Mouse (Mus musculus): ENCODE data around the gene Rps6ka1.

Gene Rps6ka1

DNA sequence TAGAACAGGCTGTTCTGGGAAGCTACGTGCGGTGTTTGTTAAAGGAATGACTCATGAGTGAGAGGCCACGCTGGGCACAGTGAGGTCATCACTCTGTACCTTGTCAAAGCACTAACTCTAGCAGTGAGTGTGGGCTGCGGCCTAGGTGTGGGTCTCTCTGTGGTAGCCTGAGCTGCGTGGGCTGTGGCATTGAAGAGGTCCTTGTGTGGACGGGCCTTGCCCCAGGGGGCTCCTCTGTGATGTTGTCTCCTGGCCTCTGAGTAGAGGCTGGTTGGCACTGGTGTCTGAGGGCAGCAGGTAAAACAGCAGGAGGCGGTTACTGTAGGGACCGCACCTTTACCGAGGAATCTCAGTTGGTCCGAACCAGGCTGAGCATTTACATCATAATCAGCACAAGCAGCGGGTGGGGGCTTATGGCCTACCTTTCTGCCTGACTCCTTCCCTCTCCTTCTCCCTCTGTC lies 9.9 kb upstream of the Rps6ka1 start:
- DNase-seq (ENCODE audit: low read depth, low spot score) = no peak

DNA sequence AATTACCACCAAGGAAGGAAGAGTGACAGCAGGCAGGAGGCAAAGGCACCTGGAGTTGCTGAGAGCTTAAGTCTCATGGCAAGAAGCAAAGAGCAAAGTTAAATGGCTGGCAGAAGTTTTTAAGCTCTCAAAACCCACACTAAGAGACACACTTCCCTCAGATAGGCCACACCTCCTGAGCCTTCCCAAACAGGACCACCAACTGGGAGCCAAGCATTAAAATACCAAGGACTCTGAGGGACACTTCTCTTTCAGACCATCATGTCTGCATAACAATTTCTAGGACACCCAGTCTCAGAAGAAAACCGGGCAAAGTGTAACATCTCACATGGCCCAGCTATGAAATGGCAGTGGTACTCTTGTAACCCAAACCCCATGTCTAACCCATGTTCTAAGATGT lies 9.4 kb upstream of the Rps6ka1 start:
- DNase-seq (ENCODE audit: low read depth, low spot score) = no peak

DNA sequence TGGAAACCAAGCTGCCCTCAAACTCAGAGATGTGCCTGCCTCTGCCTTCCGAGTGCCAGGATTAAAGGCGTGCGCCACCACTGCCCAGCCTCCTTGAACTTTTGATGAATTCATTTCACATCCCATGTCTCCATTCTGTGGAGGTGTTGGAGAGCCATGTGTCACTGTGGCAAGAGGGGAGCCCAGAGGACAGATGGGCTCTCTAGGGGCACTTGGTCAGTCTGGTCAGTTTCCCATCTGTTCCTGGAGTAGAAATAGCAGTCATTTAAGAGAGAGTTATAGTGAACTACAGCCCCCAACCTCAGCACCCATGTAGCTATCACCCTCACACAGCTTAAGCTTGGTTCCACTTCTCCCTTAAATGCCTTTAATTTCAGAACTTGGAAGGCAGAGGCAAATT lies 8.4 kb upstream of the Rps6ka1 start:
- no peak for DNase-seq (ENCODE audit: low read depth, low spot score)

DNA sequence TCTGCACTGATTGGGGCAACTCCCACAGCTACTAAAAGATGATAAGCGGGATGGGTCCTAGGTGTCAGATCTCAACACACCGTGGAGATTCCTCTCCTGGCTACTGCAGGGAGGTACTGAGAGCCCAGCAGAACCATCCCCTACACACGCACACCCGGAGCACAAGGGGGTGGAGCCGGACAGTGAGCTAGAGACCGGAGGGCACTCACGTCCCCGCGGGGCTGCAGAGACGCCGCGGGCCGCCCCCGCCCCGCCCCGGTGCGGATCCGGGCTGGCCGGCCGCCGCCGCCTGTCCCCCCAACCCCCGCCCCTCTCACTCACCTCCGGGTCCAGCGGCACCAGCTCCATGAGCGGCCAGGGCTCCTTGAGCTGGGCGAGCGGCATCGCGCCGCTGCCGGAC lies 348 bp downstream of the Rps6ka1 start:
- no peak for DNase-seq (ENCODE audit: low read depth, low spot score)

DNA sequence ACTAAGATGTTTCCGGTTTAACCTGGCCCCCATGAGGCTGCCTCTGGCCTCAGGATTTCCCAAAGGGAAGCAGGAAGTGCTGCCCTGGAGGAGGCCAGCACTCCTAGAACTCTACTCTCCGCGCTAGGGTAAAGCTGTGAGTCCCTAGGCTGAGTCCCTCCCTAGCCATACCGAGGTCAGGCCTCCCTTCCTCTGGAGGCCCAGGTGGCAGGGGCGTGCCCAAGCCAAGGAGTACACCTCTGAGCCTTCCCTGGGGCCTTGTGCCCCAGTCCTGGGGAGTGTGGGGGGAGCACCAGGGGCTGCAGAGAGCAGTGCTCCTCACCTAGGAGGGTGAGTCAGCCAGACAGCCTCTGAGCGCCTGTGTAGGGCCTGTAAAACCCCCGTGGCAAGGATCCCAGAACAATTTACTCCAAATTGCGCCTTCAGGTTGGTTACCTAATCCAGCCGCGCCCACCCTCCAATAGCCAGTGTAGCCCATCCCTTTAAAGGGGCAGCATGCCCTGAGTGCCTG lies 1.6 kb downstream of the Rps6ka1 start:
- no peak for DNase-seq (ENCODE audit: low read depth, low spot score)

DNA sequence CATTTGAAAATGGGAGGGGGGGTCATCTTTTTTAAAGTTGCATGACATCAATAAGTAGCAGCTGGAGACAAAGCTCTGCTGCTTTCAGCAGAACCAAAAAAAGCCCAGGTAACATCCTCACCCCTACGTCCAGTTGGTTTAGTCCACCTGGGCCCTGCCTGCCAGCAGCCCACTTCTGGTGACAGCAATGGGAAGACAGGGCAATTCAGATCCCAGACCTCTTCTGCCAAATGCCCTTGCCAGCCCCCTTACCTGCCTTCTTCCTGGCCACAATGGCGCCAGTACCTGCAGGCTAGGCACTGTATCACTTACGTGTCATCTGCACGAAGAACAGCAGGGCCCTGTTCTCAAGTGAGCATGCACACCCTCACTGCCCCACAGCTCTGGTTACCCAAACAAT lies 2.3 kb downstream of the Rps6ka1 start:
- no peak for DNase-seq (ENCODE audit: low read depth, low spot score)

DNA sequence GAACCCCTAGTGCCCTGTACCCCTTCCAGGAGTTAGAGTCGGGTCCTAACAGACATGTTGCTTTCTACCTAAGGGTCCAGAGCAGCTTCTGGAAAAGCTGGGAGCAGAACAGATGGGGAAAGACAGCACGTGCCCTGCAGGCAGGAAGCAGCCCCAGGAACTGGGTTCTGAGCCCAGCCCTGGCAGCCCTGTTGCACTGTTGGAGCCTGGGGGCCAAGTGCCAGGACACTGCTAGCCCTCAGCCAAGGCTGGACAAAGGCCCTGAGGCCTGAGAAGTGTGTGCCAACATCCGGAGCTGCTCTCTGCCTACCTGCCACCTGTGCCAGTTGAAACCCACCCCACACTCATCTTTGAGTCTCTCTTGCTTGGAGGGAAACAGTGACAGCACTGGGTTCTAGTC lies 2.7 kb downstream of the Rps6ka1 start:
- DNase-seq (ENCODE audit: low read depth, low spot score) = no peak

DNA sequence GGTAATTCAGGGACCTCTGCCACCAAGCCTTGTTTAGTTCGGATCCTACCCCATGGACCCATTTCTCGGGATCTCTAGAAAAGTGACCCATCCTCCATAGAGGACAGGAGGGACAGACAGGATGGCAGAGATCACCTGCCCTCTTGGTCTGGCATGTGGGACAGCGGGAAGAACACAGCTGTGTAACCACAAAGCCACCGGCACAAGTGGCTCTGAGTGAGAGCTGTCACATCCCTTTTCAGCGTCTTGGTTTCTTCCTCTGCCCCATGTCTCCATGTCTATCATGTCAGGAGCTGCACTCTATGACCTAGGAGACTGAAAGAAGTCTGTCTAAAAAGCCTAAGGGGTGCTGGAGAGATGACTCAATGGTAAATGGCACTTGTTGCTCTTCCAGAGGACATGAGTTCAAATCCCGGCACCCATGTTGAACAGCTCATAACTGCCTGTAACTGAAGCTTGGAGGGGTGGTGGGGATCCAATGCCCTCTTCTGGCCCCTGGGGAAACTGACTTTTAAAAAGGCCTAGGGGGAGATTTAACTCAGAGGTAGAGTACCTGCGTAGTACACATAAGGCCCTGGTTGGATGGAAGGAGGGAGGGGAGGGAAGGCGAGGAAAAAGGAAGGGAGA lies 3.4 kb downstream of the Rps6ka1 start:
- no peak for DNase-seq (ENCODE audit: low read depth, low spot score)

DNA sequence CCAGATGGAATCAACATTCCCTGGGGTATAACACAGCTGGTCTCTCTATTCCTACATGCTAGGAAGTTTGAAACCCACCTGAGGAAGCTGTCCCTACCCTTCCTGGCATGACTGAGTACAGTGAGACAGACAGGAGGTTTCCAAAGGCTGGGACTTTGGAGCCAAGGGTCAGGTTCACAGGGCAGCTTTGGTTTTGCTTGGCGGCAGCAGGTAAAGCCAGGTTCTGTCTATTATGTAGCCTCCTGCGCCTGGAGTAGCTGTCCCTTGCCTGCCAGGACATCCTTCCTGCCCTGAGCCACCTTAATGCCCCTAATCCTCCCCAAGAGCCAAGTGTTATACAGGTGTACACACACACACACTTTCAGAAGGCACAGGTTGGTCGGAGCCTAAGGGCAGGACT lies 5.7 kb downstream of the Rps6ka1 start:
- no peak for DNase-seq (ENCODE audit: low read depth, low spot score)

DNA sequence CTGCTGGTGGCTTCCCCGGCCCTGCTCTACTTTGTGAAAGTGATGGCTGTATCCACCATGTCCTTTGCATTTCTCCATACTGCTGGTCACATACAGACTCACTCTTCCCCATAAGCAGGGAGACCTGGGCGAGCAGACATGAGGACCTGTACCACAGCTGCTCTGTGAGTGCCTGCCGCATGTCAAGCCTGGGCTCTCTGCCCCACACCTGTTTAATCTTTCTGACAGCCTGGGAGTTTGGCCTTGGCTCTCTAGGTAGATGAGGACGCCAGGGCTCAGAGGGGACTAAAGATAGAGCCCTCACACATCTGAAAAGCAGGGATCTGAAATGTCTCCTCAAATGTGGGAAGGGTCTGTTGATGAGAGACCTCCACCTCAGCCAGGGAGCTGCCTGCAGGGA lies 6.2 kb downstream of the Rps6ka1 start:
- no peak for DNase-seq (ENCODE audit: low read depth, low spot score)

DNA sequence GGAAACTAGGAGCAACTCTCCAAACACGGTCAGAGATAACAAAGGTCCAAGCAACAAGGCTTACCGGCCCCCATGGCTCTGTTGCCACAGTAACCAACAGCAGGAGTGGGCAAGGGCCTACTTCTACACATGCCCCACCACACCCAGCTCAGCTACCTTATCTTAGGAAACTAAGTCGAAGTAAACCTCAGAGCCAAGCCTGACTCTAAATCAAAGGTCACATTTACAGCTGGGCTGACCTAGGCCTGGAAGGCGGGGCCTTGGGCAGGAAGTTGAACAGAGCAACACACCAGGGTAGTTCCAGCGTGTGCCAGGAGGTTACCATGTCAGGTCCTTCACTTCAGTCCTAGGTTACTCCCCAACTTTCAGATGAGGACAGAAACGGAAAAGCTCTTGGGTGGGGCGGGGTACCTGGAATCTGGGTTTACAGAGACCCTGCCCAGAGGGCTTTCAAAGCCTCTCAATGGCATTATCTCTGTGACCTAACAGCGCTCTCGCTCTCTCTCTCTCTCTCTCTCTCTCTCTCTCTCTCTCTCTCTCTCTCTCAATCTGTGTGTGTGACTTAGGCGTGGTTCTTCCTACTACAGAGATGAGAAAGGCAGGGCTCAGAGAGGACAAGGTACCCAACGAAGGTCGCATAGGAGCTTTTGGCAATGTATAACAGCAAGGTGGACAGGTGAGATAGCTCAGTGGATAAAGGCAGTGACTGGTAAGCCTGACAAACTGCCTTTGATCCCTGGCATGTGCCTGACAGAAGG lies 8.3 kb downstream of the Rps6ka1 start:
- no peak for DNase-seq (ENCODE audit: low read depth, low spot score)

DNA sequence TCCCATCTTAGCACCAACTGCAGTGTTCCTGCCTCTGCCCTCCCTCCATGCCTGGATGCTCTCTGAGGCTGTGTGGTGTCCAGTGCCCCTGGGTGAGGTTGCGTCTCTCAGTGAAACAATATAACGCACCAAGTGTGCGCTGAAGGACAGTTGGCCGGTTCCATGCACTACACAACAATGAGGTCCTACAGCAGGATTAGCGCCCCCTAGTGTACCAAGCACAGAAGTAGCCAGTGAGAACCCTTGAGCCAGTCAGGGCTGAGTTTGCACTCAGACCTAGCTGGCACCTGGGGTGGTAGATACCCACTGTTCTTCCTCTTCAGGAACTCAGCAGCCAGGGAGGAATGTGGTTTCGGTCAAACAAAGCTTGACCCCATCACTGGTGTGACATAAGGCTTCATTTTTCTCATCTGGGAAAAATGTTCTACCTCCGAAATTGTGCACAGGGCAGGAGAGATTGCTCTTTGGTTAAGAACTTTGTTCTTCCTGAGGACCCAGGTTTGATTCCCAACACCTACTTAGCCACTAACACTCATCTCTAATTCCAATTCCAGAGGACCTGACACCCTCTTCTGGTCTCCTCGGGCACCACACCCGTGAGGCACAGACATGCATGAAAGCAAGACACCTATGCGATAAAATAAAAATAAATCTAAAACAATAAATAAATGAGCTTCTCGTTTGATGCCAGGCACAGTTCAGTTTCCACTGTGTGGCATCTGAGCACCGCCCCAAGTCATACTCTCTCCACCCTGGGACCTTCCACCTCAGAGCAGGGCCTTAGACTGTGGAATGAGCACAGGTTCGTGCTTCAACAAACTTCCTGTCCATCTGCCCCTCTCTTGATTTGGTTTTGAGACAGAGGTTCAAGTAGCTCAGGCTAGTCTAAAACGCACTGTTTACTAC lies 9.5 kb downstream of the Rps6ka1 start:
- DNase-seq (ENCODE audit: low read depth, low spot score) = no peak

DNA sequence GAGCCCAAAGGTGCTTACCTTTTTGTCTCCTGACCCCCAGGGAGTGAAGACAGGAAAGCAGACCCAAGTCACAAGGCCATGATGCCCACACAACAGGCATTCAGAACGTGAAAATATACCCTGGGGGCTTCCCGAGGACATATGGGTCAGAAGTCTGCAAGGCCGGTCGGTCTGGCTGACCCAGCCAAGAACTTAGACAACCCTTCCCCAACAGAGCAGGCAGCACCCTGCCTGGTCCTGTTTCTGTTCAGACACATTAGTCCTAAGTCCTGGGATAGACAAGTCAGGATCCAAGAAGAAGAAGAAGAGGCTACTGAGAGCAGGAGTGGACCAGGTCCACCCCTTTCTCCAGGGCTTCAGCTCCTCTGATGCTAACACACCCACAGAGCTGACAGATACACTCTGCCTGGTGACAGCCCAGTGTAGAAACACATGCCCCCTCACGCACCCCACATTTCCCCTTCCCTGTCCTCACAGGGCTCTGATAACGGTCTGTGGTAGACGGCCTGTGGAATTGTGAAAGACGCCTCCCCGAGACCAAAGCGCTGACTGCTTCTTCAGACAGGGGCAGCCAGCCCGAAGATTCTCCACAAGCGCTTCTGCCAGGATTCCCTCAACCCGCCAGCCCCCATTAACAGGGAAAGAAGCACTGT lies 12.6 kb downstream of the Rps6ka1 start:
- DNase-seq (ENCODE audit: low read depth, low spot score) = no peak

DNA sequence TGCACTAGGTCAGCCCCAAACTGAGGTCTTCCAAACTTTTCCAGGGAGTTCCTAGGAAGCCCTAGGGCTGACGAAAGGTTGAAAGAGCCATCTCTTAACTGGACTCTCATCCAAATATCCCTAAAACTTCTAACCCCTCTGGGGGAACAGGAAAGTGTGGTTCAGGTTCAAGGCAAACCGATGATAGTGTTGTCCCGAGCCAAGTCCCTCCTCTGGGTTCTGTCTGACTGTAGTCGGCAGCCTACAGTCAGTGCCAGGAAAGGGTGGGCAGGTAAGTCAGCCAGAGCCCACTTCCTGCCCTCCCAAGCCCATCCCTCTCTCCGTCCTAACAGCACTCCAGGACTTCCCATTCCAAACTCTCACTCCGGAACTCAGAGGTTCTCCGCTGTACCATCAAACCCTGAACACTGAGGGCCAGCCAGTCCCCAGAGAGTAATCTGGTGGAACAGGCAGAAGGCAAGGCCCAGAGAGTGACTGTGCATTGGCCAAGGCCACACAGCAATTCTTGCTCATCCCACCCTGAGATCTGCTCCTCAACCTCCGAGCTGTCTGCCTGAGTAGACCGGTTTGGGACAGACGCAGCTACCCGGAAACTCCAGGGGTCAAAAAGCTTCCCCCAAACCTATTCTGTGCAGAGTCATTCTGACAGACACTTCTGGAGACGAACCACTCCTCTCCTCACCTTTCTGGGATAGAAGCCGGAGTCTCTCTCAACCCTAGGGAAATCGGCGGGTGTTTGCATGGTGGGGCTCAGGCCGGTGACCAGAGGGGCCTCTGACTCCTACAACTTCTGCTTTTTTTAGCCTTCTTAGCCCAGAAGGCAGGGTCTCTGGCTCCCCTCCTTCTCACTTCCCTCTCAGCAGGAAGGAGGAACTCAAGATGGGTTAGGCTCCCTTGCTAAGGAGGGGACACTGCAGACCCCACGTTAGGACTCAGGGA lies 13.4 kb downstream of the Rps6ka1 start:
- no peak for DNase-seq (ENCODE audit: low read depth, low spot score)

DNA sequence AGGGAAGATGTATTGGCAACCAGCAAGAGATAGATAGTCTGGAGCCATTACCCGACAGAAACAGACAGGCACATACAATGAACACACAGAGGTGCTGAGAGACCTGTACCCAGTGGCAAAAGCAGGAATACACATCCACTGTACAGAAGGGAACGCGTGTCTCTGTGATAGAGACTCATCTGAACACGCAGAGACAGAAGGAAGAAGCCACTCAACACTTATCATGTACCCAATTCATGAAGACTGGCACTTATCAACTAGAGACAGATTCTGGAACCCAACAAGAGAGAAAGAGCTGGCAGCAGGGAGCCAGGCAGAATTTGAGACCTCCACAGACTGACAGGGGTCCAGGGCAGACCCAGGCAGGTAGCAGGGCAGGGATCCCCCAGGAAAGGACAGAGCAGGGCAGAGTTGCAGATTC lies 14.2 kb downstream of the Rps6ka1 start:
- no peak for DNase-seq (ENCODE audit: low read depth, low spot score)

DNA sequence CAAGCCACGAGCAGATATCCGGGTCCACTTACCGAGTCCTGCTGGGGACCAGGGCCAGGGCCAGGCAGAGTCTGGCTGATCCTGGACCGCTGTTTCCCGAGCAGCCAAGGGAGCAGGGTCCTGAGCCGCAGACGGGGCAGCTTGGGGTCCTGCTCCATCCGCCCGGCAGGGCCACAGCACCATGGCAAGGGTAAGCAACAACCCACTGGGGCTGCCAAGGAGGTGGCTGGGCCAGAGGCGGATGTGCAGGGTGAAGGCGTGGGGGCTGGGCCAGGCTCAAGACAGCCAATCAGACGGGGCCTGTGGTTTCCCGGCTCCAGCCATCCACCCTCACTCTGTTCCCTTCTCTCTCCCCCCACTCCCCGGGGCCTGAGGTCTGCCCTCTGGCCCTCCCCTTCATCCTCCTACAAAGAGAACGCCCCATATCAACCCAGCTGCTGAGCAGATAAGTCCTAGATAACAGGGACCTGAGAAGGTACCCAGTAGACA lies 14.7 kb downstream of the Rps6ka1 start:
- DNase-seq (ENCODE audit: low read depth, low spot score) = no peak

DNA sequence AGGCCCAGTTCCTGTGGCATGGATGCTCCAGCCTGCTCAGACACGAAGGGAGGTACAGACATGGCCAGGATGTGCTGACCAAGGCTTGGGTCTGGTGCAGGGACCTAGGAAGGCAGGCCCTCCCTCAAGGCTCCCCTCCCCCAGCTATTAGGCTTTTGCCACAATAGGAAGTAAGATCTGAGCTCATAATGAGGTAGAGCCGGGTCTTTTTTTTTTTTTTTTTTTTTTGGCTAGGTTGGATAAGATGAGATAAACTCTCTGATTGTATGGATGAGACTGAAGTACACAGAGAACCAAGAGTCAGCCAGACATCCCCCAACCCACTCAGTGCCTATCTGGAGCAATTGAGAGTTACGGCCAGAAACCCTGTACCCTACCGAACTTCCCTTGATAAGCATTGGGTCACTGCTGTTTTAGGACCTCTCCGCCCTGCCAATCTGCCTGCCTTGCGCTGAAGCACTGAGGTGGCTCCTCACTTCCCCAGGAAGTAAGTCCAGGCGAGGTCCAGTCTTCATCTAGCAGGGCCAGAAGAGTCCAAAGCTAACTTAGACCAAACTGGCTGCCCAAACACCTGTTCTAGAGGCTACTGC lies 15.3 kb downstream of the Rps6ka1 start:
- DNase-seq (ENCODE audit: low read depth, low spot score) = no peak

DNA sequence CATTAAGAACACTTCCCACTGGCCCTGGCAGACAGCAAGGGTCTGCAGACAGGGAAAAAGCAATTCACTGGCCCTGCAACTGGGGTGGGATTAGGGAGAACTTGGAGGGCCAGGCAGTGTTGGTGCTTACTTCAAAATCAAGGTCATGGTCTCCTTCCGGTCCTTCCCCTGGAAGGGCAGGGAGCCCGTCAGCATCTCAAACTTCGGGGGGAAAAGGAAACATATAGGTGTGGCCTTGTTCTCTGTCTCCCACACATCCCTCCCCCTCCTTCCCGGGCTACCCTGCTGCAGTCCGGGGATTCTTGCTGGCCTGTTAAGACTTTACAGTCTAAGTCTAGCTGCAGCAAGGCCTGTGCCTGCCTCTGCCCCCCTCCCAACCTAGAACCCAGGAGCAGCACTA lies 22.4 kb downstream of the Rps6ka1 start:
- DNase-seq (ENCODE audit: low read depth, low spot score) = no peak

DNA sequence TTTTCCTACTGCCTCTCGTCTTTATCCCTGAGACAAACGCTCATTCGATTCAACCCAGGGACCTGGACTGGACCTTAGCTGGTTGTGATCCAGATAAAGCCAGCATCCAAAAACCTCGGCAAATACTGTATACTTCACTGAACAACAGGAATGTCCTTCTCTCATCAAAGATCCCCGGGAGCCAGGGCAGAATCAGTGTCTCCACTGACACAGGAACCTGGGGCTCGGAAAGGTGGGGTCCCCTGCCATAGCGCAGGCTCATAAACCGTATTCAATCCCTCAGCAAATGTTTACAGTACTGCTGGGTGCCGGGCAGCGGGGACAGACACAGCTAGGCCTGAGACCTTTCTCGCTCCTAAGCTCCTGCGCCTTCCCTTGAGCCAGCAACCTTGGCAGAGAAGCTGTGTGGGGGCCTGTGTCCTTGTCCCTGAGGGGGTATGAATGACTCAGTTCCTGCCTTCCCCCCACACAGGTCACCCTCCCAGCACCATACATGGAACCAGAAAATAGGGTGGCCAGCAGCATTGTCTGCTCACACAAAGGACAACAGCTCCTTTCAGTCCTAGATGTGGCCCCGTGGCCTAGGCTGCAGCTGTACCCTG lies 23.1 kb downstream of the Rps6ka1 start:
- DNase-seq (ENCODE audit: low read depth, low spot score) = no peak
